Mouse (Mus musculus) ES-E14 (cell line): Measurements from ENCODE around the gene Abcc9.

Experiments
- CHD2 ChIP-seq: IDR thresholded peaks from 2 replicates; pipeline ENCODE4 v1.6.1; 2014; ENCODE audit warnings: mild to moderate bottlenecking, low read depth, low read length, inconsistent platforms
- HCFC1 ChIP-seq: IDR thresholded peaks from 2 replicates; pipeline ENCODE4 v1.6.1; 2012; ENCODE audit warnings: low read length, inconsistent platforms, borderline replicate concordance; ENCODE audit not compliant: insufficient read depth
- ZNF384 ChIP-seq: IDR thresholded peaks from 2 replicates; pipeline ENCODE4 v1.6.1; 2012; ENCODE audit warnings: low read depth, low read length, inconsistent platforms

GRCm38 (mm10) chr6:142746765-142747164 lies 44.6 kb upstream of the Abcc9 start:
- TF ChIP-seq HCFC1, result no peak
- no peak for TF ChIP-seq ZNF384
- no peak for TF ChIP-seq CHD2
